Mouse (Mus musculus): ENCODE results near the gene Ell2.

DNA sequence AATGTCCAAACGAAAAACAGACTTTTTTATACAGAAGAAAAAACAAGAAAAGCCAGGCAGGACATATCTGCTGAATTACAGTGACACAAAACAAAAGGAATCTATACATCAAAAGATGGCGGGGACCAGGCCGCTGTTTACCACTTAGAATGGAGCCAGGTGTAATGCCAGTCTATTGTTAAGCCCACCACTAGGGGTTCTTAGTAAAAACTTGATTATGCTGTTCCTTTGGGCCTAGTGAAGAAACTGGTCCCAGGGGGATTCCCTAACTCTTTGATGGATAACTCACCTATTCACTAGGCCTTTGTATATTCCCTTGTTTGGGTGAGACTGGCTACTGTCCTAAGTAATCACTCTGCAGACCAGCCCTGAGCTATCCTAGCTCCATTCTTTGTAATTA is 92.9 kb downstream of the Ell2 start:
- TF ChIP-seq CTCF (IDR thresholded peaks at IDR 0.05; ENCODE audit: insufficient read depth, low read length) (no peak), POLR2A (IDR thresholded peaks at IDR 0.05; ENCODE audit: borderline replicate concordance, extremely low read depth, low read depth, low read length) (no peak)

Measured in lung, adult 2 months (tissue).